ENCODE assay signal across 13 mouse cellular contexts in the genomic region with DNA sequence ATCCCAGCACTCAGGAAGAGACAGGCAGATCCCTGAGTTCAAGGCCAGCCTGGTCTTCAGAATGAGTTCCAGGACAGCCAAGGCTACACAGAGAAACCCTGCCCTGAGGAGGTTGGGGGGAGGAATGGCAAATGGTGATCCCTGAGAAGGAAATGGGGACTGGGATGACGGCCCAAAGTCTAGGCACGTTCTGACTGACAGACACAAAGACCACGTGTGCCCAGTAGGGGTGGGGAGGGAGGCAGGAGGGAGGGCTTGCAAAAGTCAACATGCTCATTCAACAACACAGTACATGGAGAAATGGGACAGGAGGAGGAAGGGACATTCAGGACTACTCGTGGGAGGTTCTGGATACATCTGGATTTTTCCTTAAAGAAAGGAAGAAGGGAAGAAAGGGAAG. TPM values are rescaled to one million over a fixed set of nuclear protein-coding genes. Genes with fewer than 3 reads are reported as not detected.
"Had no signal": no experiment of that assay in that cellular context is flagged by ENCODE, and none has a peak within 500 bp of the region (broad histone marks: within the 10 kb centered on the region; RNA-seq: fewer than 3 reads in every experiment).

No protein-coding gene starts in this region.

- H3K27ac ChIP-seq: lung, embryonic 15.5 days; macrophage; midbrain, embryonic 13.5 days; midbrain, embryonic 15.5 days; neural tube, embryonic 12.5 days had no signal

- DNase-seq: liver, postnatal 0 days; lung, adult 2 months; lung, postnatal 14 days; lung, postnatal 36 days; right cerebral cortex, postnatal 14 days had no signal

- H3K4me3 ChIP-seq: lung, embryonic 15.5 days; megakaryocyte, embryonic 14.5 days; midbrain, embryonic 13.5 days; midbrain, embryonic 15.5 days; neural tube, embryonic 12.5 days had no signal

RNA-seq across cellular contexts. Expression of a gene that starts 1.7 kb away (rescaled TPM):
- total RNA-seq: megakaryocyte progenitor cell, adult 5-6 weeks; monocyte, adult 5-6 weeks had no signal
